Mouse (Mus musculus): ENCODE results near the gene Dyx1c1.

Dyx1c1 gene

GRCm38 (mm10) chr9:72958521-72959450 is at the start of gene Dyx1c1, which contains the start of gene Gm44503:
Gene Dyx1c1 (plus strand): TSS chr9:72958785.
Gene Gm44503 (plus strand): TSS chr9:72958852.
- Histone ChIP-seq H3K9me3 (ENCODE audit: low read length) (no peaks in the 10 kb centered on the region), H3K27me3 (ENCODE audit: insufficient read depth, low read length) (no peaks in the 10 kb centered on the region)
- TF ChIP-seq POU5F1 (IDR thresholded peaks at IDR 0.05; ENCODE audit: borderline replicate concordance, low read length): no peak
- TF ChIP-seq CTCF (conservative IDR thresholded peaks at IDR 0.05; ENCODE audit: low read length): no peak

GRCm38 (mm10) chr9:72911381-72911780 is 47.2 kb upstream of the Dyx1c1 start:
- Histone ChIP-seq H3K36me3 (ENCODE audit: insufficient read depth, low read length) (peaks cover 10% of the 10 kb centered on the region), H3K4me1 (replicated peaks; ENCODE audit: low read depth, low read length) (peaks cover 49% of the 10 kb centered on the region), H3K27me3 (ENCODE audit: insufficient read depth, low read length) (peaks cover 7% of the 10 kb centered on the region), H3K4me3 (replicated peaks; ENCODE audit: low read length) (peak overlapping the region; percentile 65), H3K9me3 (ENCODE audit: low read length) (no peaks in the 10 kb centered on the region)
- peak; percentile 22; the same call in 1 of the 2 replicates for TF ChIP-seq CTCF (conservative IDR thresholded peaks at IDR 0.05; ENCODE audit: low read length)
- no peak for TF ChIP-seq NANOG (IDR thresholded peaks at IDR 0.05; ENCODE audit: borderline replicate concordance, low read length)
- TF ChIP-seq POU5F1 (IDR thresholded peaks at IDR 0.05; ENCODE audit: borderline replicate concordance, low read length): no peak

More at GRCm38 (mm10) chr9:72958521-72959450, at the start of gene Dyx1c1, which contains the start of gene Gm44503:
- peak within 1 kb of the TSS; percentile 90 for H3K4me3 ChIP-seq (replicated peaks; ENCODE audit: low read length)
- peaks cover 51% of the 10 kb centered on the region for H3K4me1 ChIP-seq (replicated peaks; ENCODE audit: low read depth, low read length)
- no peaks in the 10 kb centered on the region for H3K36me3 ChIP-seq (ENCODE audit: insufficient read depth, low read length)

- no peak for TF ChIP-seq NANOG (IDR thresholded peaks at IDR 0.05; ENCODE audit: borderline replicate concordance, low read length)
- TF ChIP-seq POU5F1 (IDR thresholded peaks at IDR 0.05; ENCODE audit: borderline replicate concordance, low read length): no peak
- no peak for TF ChIP-seq CTCF (conservative IDR thresholded peaks at IDR 0.05; ENCODE audit: low read length)
- H3K4me1 ChIP-seq (replicated peaks; ENCODE audit: low read depth, low read length): peaks cover 33% of the 10 kb centered on the region
- H3K36me3 ChIP-seq (ENCODE audit: insufficient read depth, low read length): peaks cover 3% of the 10 kb centered on the region; the same call in 1 of the 2 replicates
Observed at GRCm38 (mm10) chr9:72913551-72913950, 45.0 kb upstream of the Dyx1c1 start.

GRCm38 (mm10) chr9:72915728-72916127 is 42.9 kb upstream of the Dyx1c1 start:
- H3K4me3 ChIP-seq (replicated peaks; ENCODE audit: low read length): no peak overlapping the region
- H3K36me3 ChIP-seq (ENCODE audit: insufficient read depth, low read length): no peaks in the 10 kb centered on the region
- peaks cover 7% of the 10 kb centered on the region for H3K27me3 ChIP-seq (ENCODE audit: insufficient read depth, low read length)
- TF ChIP-seq POU5F1 (IDR thresholded peaks at IDR 0.05; ENCODE audit: borderline replicate concordance, low read length) (no peak), CTCF (conservative IDR thresholded peaks at IDR 0.05; ENCODE audit: low read length) (no peak), NANOG (IDR thresholded peaks at IDR 0.05; ENCODE audit: borderline replicate concordance, low read length) (no peak)
- peaks cover 32% of the 10 kb centered on the region for H3K4me1 ChIP-seq (replicated peaks; ENCODE audit: low read depth, low read length)
- H3K9me3 ChIP-seq (ENCODE audit: low read length): peaks cover 6% of the 10 kb centered on the region

More at GRCm38 (mm10) chr9:72913551-72913950, 45.0 kb upstream of the Dyx1c1 start:
- H3K4me3 ChIP-seq (replicated peaks; ENCODE audit: low read length): peak overlapping the region; percentile 21; the same call in 1 of the 2 replicates
- peaks cover 7% of the 10 kb centered on the region for H3K27me3 ChIP-seq (ENCODE audit: insufficient read depth, low read length)
- no peaks in the 10 kb centered on the region for H3K9me3 ChIP-seq (ENCODE audit: low read length)

- Histone ChIP-seq H3K36me3 (ENCODE audit: insufficient read depth, low read length) (no peaks in the 10 kb centered on the region), H3K4me3 (replicated peaks; ENCODE audit: low read length) (no peak overlapping the region), H3K27me3 (ENCODE audit: insufficient read depth, low read length) (peaks cover 50% of the 10 kb centered on the region), H3K9me3 (ENCODE audit: low read length) (peaks cover 12% of the 10 kb centered on the region), H3K4me1 (replicated peaks; ENCODE audit: low read depth, low read length) (peaks cover 19% of the 10 kb centered on the region)
- TF ChIP-seq CTCF (conservative IDR thresholded peaks at IDR 0.05; ENCODE audit: low read length) (no peak), POU5F1 (IDR thresholded peaks at IDR 0.05; ENCODE audit: borderline replicate concordance, low read length) (no peak), NANOG (IDR thresholded peaks at IDR 0.05; ENCODE audit: borderline replicate concordance, low read length) (no peak)
Observed at GRCm38 (mm10) chr9:72923068-72923467, 35.5 kb upstream of the Dyx1c1 start.

GRCm38 (mm10) chr9:72925021-72925934 is 33.3 kb upstream of the Dyx1c1 start, which contains the start of gene Pygo1:
Gene Pygo1 (plus strand): TSS chr9:72925645.
- Histone ChIP-seq H3K9me3 (ENCODE audit: low read length) (peaks cover 6% of the 10 kb centered on the region), H3K36me3 (ENCODE audit: insufficient read depth, low read length) (no peaks in the 10 kb centered on the region), H3K4me1 (replicated peaks; ENCODE audit: low read depth, low read length) (peaks cover 19% of the 10 kb centered on the region), H3K4me3 (replicated peaks; ENCODE audit: low read length) (peak within 1 kb of the TSS; percentile 85), H3K27me3 (ENCODE audit: insufficient read depth, low read length) (peaks cover 60% of the 10 kb centered on the region)
- TF ChIP-seq NANOG (IDR thresholded peaks at IDR 0.05; ENCODE audit: borderline replicate concordance, low read length): no peak
- TF ChIP-seq POU5F1 (IDR thresholded peaks at IDR 0.05; ENCODE audit: borderline replicate concordance, low read length): no peak
- TF ChIP-seq CTCF (conservative IDR thresholded peaks at IDR 0.05; ENCODE audit: low read length): no peak

- Histone ChIP-seq H3K36me3 (ENCODE audit: insufficient read depth, low read length) (no peaks in the 10 kb centered on the region), H3K4me1 (replicated peaks; ENCODE audit: low read depth, low read length) (peaks cover 22% of the 10 kb centered on the region), H3K4me3 (replicated peaks; ENCODE audit: low read length) (peak overlapping the region; percentile 85), H3K9me3 (ENCODE audit: low read length) (peaks cover 6% of the 10 kb centered on the region), H3K27me3 (ENCODE audit: insufficient read depth, low read length) (peaks cover 60% of the 10 kb centered on the region)
- no peak for TF ChIP-seq POU5F1 (IDR thresholded peaks at IDR 0.05; ENCODE audit: borderline replicate concordance, low read length)
- no peak for TF ChIP-seq CTCF (conservative IDR thresholded peaks at IDR 0.05; ENCODE audit: low read length)
- no peak for TF ChIP-seq NANOG (IDR thresholded peaks at IDR 0.05; ENCODE audit: borderline replicate concordance, low read length)
Observed at GRCm38 (mm10) chr9:72925935-72926258, 32.7 kb upstream of the Dyx1c1 start.
